Mouse (Mus musculus) embryo, embryonic 11 days (tissue): Measurements from ENCODE around the gene Snrnp35.
"Not testable (repeated sequence)": the region's sequence is repeated elsewhere in the genome, so short reads cannot be mapped to it uniquely, and the experiment has no call there.

Source experiments
- DNase-seq: peaks from one replicate; pipeline ENCODE4 v3.0.0-alpha.2; 2015

Gene Snrnp35

DNA sequence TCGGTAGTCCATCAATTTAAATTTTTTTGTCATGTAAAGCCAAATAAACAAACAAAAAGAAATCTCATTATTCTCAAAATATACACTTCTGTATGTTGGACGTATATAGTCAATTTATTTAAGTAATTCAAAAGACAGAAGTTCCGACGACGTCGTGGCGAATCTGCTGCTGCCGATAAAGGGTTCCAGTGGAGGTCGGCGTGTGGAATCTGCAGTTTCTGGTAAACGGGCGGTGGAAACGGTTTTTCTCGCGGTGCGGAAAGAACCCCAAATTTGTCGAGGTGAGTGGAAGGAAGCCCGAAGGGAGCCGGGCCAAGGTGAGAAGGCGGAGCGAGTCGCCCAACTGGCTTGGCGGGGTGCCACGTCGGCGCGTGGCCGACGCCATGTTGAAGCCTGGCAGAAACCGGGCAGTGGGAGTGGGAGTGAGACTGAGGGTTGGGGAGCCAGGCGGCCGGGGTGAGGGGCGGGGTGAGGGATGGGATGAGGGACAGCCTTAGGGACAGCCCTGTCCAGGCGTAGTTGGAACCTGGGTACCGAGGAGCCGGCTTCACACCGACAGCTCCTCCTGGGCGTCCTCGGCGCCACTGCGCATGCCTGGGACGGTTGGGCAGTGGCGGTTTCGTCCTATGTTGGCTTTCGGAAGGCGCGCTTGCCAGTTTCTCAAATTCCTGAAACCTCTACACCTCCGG, at the start of gene Snrnp35:
Snrnp35 (plus strand) TSS at position 169 of the 689 bp plus-strand sequence.
- DNase-seq: peak; percentile 91

DNA sequence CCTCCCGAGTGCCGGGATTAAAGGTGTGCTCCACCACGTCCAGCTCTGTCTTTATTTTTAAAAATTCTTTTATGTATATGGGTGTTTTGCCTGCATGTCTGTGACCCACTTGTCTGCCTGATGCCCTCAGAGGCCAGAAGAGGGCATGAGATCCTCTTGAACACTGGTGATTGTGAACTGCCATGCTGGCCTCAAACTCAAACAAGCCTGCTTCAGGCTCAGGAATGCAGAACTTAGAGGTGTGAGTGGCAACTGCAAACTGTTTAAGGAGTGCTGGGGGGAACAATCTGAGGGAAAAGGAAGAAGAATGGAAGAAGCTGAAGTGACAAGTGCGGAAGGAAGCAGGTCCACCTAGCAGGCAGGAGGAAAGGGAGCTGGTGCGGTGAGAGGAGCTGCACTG, 44.7 kb upstream of the Snrnp35 start:
- no peak for DNase-seq

DNA sequence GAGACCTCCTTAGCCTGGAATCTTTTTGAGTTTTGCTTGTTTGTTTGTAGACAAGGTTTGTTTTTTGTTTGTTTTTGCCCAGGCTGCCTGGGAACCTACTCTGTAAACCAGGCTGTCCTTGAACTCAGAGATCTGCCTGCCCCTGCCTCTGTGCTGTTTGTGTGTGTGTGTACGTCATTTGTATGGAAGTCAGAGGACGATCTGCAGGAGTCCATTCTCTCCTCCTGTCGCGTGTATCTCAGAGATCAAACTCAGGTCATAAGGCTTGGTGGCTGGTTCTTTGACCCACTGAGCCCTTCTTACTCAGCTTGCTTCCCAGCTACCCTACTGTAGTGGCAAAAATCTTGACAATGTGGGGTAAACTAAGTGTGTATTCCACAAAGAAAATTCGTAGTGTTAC, 44.2 kb upstream of the Snrnp35 start:
- DNase-seq: no peak

DNA sequence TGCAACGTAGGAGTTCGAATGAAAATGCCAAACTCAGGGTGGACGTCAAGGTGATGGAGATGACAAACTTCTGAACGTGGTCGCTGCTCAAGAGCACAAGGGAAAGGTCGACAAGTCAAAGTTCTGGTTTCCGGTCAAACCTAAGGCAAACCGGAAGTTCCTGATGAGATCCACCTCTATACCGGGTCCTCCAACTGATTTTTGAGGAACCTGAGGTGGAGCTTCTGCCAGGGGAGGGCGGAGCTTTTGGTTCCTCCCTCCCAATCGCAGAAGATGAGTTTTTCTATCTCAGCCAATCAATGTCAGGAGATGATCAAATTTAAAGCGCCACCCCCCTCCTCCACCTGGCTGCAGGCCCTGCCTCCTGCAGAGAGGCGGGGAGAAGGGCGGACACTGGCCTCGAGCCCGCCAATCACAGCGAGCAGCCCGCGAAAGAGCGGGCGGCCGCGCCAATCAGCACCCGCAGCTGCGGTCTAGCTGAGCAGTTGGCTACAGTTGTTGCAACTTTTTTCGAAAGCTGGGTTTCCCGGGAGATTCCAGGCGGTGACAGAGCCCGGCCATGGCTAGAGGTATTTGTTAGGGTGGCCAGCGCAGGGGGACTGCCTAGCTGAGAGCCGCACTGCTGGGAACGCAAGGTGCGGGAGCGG, 43.4 kb upstream of the Snrnp35 start, which contains the start of gene Kmt5a:
Kmt5a (plus strand) TSS at position 484 of the 647 bp plus-strand sequence.
- DNase-seq: peak; percentile 97

DNA sequence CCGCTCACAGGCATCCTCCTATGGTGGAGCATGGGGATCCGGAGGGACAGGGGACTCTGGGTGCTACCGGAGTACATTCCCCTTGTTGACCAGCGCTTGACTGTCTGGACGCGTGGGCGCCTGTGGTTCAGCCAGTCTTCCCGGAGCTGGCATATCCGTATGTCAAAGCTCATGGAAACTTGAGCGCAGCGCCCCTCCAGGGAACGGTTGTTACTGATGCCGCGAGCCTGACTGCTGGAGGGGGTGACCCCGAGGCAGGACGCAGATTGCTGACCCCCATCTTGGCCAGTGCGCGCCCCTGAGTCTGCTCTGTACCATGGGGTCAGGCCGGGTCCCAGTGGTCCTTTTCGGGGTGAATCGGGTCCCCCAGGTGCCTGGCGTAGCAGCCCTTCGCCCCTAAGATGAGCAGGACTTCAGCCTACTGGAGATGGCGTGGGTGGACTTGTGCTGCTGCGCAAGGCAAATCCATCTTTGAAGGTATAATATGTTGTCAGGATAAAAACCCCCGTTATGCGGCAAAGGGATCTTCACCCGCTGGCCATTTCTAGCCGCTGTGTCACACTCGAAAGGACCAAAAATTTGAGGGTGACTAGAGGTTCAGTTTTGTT, 42.7 kb upstream of the Snrnp35 start:
- DNase-seq: peak; percentile 87

DNA sequence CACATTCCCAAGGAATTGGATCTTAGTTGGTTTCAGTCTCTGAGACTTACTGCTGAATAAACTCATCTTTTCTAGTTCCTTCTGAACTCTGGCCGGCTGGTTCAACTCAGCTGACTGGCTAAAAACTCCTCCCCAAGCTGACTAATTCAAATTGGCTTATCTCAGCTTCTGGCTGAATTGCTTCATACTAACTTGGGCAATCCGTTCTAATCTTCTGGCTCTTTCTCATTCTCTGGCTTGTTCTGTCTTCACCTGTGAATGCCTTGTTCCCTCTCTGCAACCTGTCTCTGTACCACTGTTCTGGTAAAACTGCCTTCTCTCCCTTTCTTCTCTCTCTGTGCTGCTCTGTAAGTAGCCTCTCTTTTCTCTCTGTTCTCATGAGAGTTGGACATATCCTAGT, 40.3 kb upstream of the Snrnp35 start:
- DNase-seq: no peak

DNA sequence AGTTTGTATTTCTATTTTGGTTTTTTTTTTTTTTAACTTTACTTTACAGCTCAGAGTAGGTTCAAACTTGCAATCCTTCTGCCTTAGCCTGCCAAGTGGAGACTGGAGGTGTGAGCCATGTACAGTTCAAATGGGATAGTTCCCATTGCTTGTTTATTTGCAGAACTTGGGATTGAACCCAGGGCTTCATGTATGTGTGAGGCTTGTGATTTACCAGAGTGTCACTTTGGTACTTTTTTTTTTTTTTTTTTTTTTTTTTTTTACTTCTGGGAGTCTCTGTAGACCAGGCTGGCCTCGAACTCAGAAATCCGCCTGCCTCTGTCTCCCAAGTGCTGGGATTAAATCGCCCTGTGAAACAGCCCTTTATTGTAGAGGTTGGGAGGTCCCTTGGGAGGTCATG, 38.7 kb upstream of the Snrnp35 start:
- no peak for DNase-seq

DNA sequence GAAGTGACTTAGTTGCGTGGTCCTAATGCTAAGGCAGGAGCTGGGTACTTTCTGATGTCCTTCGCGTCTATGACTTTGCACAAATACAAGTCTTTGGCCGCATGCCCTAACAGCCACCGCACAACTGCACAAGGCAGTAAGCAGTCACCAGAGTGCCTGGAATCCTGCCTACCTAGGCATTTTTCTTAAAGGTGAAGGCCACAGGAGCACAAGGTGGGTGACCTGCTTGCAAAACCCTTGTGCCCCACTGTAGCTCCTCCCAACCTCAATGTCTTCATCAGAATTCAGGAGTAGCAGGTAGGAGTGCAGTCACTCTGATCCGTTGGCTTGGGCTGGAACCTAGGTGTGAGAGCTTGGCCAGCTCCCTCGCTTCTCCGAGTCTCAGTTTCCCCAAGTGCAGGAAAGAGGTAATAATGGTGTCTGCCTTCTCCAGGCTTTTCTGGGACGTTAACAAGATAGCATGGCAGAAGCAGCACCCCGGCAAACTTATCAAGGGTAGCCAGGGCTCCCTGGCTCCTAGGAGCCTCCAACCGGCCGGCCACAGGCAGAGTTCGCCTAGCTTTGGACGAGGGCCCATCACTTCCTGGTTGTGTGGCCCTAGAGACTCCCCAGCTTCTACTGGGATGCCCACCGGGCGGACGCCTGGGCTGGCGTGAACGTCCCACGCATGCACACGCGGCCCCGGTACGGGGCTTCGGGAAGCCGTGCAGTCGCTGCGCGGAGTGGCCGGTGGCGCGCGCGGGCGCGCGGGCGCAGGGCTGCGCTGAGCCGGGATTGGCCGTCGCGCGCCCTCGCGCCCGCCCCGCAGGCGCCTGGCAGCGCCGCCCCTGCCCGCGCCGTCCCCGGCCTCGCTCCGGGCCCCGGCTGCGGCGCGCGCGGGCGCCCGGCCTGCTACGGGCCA, 38.0 kb upstream of the Snrnp35 start:
- DNase-seq: peak; percentile 92

DNA sequence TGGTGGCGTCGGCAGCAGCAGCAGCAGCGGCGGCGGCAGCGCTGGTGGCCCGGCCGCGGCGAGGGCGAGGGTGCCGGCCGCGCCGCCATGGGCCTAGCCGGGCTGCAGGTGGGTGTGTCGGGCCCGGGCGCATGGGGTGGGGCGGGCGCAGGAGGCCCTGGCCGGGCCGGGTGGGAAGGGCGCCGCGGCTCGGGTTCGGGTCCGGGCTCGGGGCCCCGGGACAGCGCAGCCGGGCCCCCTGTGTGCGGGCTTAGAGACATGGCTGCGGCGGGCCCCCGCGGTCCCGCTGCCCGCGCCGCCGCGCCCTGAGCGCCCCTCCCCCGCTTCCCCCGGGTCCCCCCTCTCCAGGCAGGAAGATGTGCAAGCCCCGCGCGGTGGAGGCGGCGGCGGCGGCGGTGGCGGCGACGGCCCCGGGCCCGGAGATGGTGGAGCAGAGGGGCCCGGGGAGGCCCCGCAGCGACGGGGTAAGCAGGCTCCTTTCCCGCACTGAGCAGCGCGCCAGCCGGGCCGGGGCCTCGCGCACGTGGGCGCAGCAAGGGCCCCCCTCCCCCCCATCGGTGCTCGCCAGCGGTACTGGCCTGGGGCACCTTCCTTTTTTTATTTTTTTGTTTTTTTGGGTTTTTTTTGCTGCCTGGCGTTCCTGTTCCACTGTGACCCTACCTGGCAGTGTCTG, 37.2 kb upstream of the Snrnp35 start:
- peak; percentile 59 for DNase-seq

DNA sequence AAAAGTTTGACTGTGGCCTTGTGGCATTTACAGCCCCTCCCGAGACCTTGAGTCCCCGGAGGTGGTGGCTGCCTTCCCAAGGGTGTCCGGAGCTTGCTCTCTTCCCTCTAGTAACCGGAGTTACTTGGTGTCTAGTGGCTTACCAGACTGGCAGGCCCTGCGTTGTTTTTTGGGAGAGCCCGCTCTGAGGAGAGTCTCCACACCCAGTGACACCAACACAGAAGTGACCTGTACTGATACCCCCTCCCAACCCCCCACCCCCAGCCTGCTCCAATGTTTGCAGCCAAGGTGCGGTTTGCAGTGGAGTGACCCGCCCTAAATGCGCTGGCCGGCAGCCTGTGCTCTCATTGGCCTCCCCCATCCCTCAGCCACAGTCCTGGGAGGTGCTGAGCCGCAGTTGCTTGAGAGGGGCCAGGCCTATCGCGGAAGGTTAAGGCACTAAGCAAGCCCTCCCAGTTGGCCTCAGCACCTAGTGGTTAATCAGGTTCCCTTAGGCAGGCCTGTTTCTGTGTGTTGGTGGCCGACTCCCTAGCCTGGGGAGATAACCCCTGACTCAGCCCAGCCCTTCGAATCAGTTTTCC, 36.5 kb upstream of the Snrnp35 start:
- DNase-seq: peak; percentile 76

DNA sequence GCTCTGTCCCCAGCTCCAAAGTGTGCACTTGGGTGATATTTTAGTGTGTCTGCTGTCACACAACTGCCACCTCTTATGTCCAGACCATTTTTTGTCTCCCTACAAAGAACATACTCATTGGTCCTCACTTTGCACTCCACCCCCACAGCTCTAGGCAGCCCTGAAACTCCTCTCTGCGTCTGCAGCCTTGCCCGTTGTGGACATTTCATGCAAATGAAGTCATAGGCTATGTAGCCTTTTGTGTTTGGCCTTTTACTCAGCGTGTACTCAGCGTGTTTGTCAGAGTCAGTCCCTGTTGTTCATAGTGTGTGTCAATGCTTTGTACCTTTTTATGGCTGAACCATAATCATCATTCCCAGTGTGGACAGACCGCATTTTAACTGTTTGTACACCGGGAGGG, 33.4 kb upstream of the Snrnp35 start:
- DNase-seq: no peak

DNA sequence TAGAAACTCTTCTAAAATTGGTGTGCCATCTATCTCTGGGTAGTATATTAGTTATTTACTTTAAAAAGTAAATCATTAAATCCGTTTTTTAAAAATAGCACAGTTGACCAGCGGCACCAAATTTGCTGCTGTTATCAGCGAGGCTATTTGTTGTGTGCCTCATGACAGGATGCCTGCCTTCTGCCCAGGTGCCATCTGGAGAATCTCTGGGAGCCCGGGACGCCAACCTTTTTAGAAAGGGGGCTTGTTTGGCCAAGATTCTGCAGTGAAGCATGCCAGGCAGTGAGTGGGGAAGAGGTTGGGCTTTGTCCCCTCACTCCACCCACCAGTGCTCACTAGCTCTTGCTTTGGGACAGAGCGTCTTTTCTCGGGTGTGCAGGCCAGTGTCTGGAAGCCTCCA, 32.9 kb upstream of the Snrnp35 start:
- no peak for DNase-seq

DNA sequence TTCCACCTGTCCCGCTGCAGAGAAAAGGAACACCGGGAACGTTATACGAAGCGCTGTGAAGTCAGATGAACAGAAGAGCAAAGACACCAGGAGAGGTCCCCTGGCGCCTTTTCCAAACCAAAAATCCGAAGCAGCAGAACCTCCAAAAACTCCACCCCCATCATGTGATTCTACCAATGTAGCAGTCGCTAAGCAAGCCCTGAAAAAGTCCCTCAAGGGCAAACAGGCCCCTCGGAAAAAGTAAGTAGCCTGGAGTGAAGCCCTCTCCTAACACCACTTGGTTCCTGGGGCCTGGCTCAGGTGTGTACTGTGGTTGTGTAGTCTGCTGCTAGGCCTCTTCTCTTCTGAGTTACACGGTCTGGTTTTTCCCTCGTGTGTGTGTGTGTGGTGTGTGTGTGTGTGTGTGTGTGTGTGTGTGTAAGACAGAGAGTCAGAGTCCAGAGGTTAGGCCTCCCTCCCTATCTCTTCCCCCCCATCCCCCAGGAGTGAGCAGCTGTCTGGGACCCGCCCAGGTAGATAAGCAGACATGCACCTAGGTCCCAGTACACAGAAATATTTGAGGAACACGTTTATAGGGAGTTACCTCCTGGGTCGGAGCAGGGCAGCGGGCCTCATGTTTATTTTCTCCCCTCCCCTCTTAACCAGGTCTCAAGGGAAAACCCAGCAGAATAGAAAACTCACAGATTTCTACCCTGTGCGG, 32.1 kb upstream of the Snrnp35 start:
- no peak for DNase-seq

DNA sequence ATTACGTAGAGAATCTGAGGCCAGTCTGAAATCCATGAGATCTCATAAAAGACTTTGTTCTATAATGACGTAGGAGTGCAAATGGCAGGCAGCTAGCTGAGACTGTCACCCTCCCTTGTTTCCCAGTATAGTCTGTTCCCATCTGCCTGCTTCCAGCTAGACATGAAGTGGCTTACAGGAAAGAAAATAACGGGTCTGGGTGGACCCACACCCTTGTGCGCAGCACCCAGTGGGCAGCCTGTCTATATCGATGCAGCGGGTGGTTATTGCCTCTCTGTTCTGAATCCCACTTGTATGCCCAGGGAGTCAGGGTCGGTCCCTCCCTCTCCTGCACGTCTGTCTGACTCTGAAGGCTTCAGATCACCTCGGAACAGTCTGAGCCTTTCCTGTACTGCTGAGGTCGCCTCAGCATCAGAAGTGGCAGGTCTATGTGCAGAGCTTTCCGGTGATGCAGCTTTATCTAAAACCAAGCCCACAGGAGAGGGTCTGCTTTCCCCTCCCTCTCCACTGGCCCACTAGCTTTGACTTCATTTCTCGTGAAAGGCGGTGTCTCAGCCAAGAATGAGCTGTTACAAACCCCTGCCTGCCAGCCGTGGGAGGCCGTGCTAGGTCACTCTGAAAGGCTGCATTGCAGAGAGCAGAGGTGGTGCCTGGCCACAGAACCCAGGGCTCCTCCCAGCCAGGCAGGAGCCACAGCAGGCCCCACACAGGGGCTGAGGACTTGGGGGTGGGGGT, 30.3 kb upstream of the Snrnp35 start:
- DNase-seq: no peak

DNA sequence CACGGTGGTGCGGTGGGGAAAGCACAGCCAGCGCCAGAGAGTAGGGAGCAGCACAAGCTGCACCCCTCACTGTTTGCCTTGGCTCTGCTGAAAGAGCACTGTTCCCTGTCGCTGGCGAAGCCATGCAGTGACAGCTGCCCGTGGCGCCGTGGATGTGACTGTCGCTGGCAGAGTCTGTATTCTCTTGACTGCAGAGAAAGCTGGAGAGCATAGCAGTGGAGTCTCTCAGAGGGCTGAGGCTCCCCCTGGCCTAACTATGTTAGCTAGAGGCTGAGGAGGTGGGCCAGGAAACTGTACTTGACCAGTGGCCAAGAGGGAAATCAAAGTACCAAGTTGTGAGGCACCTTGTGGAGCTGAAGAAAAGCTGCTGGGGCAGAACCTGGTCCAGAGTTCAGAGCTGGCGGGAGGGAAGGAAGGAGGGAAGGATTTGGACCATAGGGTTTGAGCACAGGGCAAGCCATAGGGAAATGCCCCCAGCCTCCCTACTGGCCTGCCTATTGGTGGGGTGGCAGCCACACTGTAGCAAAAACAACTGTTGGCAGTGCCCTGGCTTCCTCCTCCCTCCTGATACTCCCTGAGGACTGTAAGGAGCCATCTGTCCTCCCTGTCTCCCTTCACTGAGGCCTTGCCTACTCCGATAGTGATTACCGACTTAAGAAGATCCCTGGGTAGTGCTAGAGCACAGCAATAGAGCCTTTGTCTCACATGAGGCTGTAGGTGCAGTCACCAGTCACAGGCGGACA, 29.4 kb upstream of the Snrnp35 start:
- no peak for DNase-seq

DNA sequence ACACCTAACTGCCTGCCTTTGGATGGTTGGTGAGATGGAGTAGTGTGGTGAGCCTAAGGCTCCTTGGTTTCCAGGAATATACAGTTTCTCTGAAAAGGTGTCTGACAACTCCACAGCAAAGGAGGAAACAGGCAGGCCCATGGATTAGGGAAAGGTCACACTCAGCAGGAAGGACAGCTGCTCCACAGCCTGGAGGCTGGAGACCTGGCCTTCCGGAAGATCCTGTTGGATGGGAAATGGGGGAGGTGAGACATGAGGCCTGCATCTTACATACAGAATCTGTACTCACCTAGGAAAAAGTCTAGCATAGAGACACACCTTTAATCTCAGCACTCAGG, 28.9 kb upstream of the Snrnp35 start:
- no peak for DNase-seq

DNA sequence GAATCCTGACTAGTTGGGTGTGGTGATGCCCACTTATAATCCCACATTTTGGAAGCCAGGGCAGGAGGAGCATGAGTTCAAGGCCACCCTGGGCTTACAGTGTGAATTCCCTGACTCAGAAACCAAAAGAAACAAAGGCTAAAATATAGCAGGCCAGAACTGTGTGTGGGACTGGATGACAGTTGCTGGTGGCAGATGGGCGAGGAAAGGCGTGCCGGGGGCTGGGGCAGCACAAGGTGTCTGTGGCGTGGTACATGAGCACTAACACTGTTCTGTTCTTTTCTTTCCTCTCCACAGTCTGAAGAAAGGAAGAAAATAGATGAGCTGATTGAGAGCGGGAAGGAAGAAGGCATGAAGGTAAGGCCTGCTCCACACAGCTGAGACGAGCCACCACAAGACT, 26.2 kb upstream of the Snrnp35 start:
- no peak for DNase-seq

DNA sequence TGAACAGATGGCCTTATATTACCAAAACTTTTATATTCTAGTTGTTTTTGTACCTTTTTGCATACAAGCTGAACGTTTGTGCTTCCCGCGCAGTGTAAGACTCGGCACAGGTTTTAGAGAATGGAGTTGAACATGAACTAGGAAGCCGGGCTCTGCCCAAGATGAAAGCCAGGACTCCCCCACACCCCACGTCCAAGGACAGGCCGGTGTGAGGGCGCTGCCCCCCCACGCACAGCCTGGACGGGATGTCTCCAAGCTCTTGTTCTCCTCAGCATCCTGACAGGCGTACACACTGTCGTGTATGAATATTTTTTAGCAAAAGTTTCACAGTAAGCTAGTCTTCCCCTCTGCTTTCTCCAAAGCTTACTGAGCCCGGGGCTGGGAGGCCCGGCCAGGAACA, 22.0 kb upstream of the Snrnp35 start:
- DNase-seq: not testable (repeated sequence)

DNA sequence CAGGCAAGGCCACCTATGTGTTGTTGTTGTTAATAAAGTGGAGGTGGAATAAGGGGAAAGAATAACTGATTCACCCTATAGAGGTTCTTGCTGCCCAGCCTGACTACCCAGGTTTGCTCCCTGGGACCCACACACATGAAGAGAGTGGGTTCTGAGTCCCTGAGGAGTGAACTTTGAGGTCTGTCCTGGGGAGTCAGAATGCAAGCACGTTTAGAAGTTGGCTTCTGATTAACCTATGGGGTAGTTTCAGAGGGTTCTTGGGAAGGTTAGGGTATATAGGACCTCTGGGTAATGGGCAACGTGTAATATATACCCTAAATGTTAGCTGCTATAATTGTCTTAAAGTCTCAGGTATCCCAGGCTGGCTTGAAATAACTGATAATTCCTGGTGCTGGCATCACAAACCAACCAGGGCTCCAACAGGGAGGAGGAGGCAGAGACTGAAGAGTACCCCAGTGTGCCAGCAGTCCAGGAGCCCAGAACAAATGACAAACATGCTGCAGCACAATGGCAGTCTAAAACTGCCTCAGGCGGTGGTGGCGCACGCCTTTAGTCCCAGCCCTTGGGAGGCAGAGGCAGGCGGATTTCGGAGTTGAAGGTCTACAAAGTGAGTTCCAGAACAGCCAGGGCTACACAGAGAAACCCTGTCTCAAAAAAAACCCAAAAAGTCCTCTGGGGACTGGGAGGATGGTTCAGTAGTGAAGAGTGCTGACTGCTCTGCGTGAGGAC, 20.5 kb upstream of the Snrnp35 start:
- no peak for DNase-seq

DNA sequence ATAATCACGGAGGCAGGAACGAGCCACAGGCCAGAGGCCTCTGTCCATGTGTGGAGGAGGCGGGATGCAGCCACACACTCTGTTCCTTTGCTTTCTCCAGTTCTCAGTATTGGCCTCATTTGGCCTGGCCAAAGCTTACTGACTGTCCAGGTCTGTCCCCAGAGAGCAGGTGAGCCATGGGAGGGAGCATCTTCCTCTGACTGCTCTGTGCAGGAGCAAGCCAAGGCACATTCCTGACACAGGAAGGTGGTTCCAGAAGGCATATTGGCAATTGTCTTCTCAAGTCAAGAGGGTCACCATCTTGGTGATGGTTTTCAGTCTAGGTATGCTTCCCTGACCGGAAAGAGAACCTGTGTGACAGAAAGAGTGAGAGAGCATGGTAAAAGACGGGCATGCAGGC, 19.5 kb upstream of the Snrnp35 start:
- no peak for DNase-seq
